Mouse (Mus musculus) liver, adult 2 months (tissue): ENCODE data around the gene Psmd8. TPM values are rescaled to one million over a fixed set of nuclear protein-coding genes. Genes with fewer than 3 reads are reported as not detected.
"Not testable (repeated sequence)": the region's sequence is repeated elsewhere in the genome, so short reads cannot be mapped to it uniquely, and the experiment has no call there.

Experiments
- DNase-seq: peaks from one replicate; pipeline ENCODE4 v3.0.0-alpha.2; 2011; ENCODE audit warnings: low read depth, low spot score; ENCODE audit errors: extremely low read depth
- H3K27ac ChIP-seq: fragments of 200-500 bp; replicated peaks from 2 replicates; pipeline ENCODE4 v1.5.1; 2012; ENCODE audit warnings: low read depth, mild to moderate bottlenecking, control low read depth, inconsistent platforms, low read length; ENCODE audit not compliant: insufficient read depth
- H3K27me3 ChIP-seq: fragments of 200-500 bp; 2 replicates; pipeline ENCODE4 v1.6.1; 2012; ENCODE audit warnings: mild to moderate bottlenecking, moderate library complexity, low read length, inconsistent platforms; ENCODE audit not compliant: control insufficient read depth, insufficient read depth
- H3K36me3 ChIP-seq: fragments of 200-500 bp; 2 replicates; pipeline ENCODE4 v1.6.1; 2012; ENCODE audit warnings: low read length, inconsistent platforms; ENCODE audit not compliant: control insufficient read depth, insufficient read depth
- H3K4me1 ChIP-seq: fragments of 200-500 bp; 2 replicates; pipeline ENCODE4 v1.6.1; 2011; ENCODE audit warnings: low read length; ENCODE audit not compliant: control insufficient read depth, insufficient read depth
- H3K4me3 ChIP-seq: fragments of 200-500 bp; 2 replicates; pipeline ENCODE4 v1.5.1; 2011; ENCODE audit warnings: low read depth, mild to moderate bottlenecking, control low read depth, low read length, moderate library complexity; ENCODE audit not compliant: insufficient read depth
- H3K79me2 ChIP-seq: fragments of 200-500 bp; 2 replicates; pipeline ENCODE4 v1.6.1; 2012; ENCODE audit warnings: inconsistent platforms, mild to moderate bottlenecking, low read length, moderate library complexity; ENCODE audit not compliant: control insufficient read depth, insufficient read depth
- H3K9ac ChIP-seq: fragments of 200-500 bp; 2 replicates; pipeline ENCODE4 v1.6.1; 2012; ENCODE audit warnings: low read depth, mild to moderate bottlenecking, control low read depth, inconsistent platforms, low read length
- CTCF ChIP-seq: fragments of 200-500 bp; IDR thresholded peaks from 2 replicates; pipeline ENCODE4 v1.5.1; 2011; ENCODE audit warnings: low read depth, low read length, control low read depth
- POLR2A ChIP-seq: fragments of 200-500 bp; IDR thresholded peaks from 2 replicates; pipeline ENCODE4 v1.6.1; 2011; ENCODE audit warnings: low read length, control low read depth; ENCODE audit not compliant: insufficient read depth; ENCODE audit errors: extremely low read depth
- WGBS: fragments of 180-500 bp; shearing (Covaris S2); methylation state at CpG from one replicate; pipeline ENCODE4 v1.1.7; 2018; 5-methylcytosine and 5-hydroxymethylcytosine counted together
- polyA plus RNA-seq: library from polyadenylated mRNA; depleted of rRNA; stranded (reverse); fragments of >200 nt; gene quantifications from 2 replicates; pipeline ENCODE4 v1.2.3, GENCODE M21; 2012
- total RNA-seq: library from RNA; depleted of rRNA; stranded (reverse); fragments of >200 nt; gene quantifications from 2 replicates; pipeline ENCODE4 v1.2.3, GENCODE M21; 2014

Gene Psmd8
- total and polyA plus RNA-seq, 2 experiments = 119 to 217 TPM

- Histone ChIP-seq H3K4me1 (no peaks in the 10 kb centered on the region), H3K27me3 (no peaks in the 10 kb centered on the region), H3K36me3 (no peaks in the 10 kb centered on the region), H3K27ac (no peak overlapping the region), H3K9ac (no peak overlapping the region), H3K4me3 (no peak overlapping the region), H3K79me2 (no peaks in the 10 kb centered on the region)
- TF ChIP-seq POLR2A (no peak), CTCF (no peak)
- no peak for DNase-seq
- 85% methylated on average over 6 of the region's 6 CpGs for WGBS
Measured at GRCm38 (mm10) chr7:29202577-29202976, 22.1 kb upstream of the Psmd8 start.

- H3K27ac ChIP-seq, H3K27me3 ChIP-seq, H3K4me3 ChIP-seq, H3K79me2 ChIP-seq, H3K9ac ChIP-seq, H3K4me1 ChIP-seq, DNase-seq, H3K36me3 ChIP-seq: not testable (repeated sequence)
- 81% methylated on average over 1 of the region's 1 CpGs for WGBS
Measured at GRCm38 (mm10) chr7:29194230-29194629, 13.7 kb upstream of the Psmd8 start.

DNA sequence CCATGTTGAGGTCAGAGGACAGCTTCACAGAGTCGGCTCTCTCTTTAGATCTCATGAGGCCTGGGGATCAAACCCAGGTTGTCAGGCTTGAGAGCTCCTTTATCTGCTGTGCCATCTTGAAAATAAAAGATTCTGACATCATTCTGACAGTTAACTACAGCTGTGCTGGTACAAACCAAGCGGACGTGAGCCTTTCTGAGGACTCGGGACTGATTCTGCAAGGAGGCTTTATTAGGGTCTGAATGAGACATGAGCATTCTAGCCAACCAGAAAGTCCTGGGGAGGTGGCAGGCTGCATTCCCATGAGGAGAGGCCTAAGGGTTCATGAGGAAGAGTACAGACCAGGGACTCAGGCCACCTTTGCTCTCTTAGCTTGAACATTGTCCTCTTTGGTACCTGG, 822 bp upstream of the Psmd8 start:
- not testable (repeated sequence) for H3K27ac ChIP-seq, DNase-seq, H3K4me3 ChIP-seq, H3K4me1 ChIP-seq, H3K27me3 ChIP-seq, H3K36me3 ChIP-seq, H3K9ac ChIP-seq, H3K79me2 ChIP-seq
- WGBS = 91% methylated on average over 4 of the region's 4 CpGs

GRCm38 (mm10) chr7:29180854-29181236, 344 bp upstream of the Psmd8 start:
- peaks cover 10% of the 10 kb centered on the region for H3K4me1 ChIP-seq
- TF ChIP-seq CTCF = no peak
- no peak for TF ChIP-seq POLR2A
- H3K4me3 ChIP-seq = no peak overlapping the region; the same call in 1 of the 2 replicates
- peaks cover 7% of the 10 kb centered on the region; the same call in 1 of the 2 replicates for H3K36me3 ChIP-seq
- no peak overlapping the region for H3K27ac ChIP-seq
- WGBS = 42% methylated on average over 5 of the region's 5 CpGs
- H3K79me2 ChIP-seq = peaks cover 10% of the 10 kb centered on the region; the same call in 1 of the 2 replicates
- no peak overlapping the region for H3K9ac ChIP-seq
- no peaks in the 10 kb centered on the region for H3K27me3 ChIP-seq
- DNase-seq = no peak

DNA sequence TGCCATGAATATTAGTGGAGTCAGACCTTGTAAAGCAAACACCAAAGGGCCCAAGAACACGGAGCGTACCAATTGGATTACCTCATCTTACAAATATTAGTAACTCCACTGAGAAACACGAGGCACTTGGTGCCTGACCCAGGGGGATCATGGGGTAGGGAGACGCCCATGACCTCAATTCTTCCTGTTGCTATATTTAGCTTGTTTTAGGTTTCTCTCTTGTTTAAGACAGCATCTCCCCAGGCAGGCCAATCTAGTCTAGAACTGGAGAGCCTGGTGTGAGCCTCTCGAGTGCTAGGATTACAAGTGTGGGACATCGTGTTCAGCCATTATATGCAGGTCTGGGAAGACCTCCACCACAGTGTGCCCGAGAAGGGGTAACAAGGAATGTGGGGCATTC, 1.2 kb downstream of the Psmd8 start:
- 16% methylated on average over 7 of the region's 7 CpGs for WGBS

DNA sequence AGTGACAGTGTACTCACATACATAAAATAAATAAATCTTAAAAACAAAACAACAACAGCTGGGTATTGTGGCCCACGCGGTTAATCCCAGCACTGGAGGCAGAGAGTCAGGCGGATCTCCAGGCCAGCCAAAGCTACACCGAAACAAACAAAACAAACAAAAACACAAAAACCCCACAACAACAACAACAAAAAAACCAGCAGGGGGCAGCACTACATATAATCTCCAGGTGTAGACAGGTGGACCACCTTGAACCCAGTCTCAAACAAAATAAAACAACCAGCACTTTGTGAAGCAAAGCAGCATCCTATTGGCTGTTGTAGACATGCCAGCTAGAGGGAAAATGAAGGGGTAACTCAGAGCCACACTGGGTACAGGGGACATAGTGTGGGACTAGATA, 2.4 kb downstream of the Psmd8 start:
- no peaks in the 10 kb centered on the region for H3K27me3 ChIP-seq
- H3K27ac ChIP-seq = no peak overlapping the region
- no peak overlapping the region for H3K4me3 ChIP-seq
- no peak for DNase-seq
- peaks cover 10% of the 10 kb centered on the region for H3K4me1 ChIP-seq
- peaks cover 10% of the 10 kb centered on the region; the same call in 1 of the 2 replicates for H3K79me2 ChIP-seq
- WGBS = 81% methylated on average over 4 of the region's 4 CpGs
- no peak for TF ChIP-seq CTCF
- TF ChIP-seq POLR2A = no peak
- no peak overlapping the region for H3K9ac ChIP-seq
- H3K36me3 ChIP-seq = peaks cover 18% of the 10 kb centered on the region

More for the DNA sequence above, 1.2 kb downstream of the Psmd8 start:
- Histone ChIP-seq H3K27me3 (no peaks in the 10 kb centered on the region), H3K9ac (no peak overlapping the region), H3K79me2 (peaks cover 10% of the 10 kb centered on the region; the same call in 1 of the 2 replicates), H3K36me3 (peaks cover 14% of the 10 kb centered on the region), H3K4me3 (0 out of 2 replicates have a peak overlapping the region, but pooled peaks have one; percentile 37), H3K4me1 (peaks cover 10% of the 10 kb centered on the region), H3K27ac (no peak overlapping the region)
- TF ChIP-seq POLR2A = no peak
- TF ChIP-seq CTCF = no peak
- peak; percentile 36 for DNase-seq
